Comparison of ENCODE assay signal across 26 mouse cellular contexts in genomic region chr12:73366581-73366980, GRCm38 (mm10).
DNase-seq lines count a peak whose midpoint lies in the region; ATAC-seq and TF ChIP-seq lines count a peak whose summit lies in the region.
"Had no signal": no experiment of that assay in that cellular context is flagged by ENCODE, and none has a peak within 500 bp of the region (broad histone marks: within the 10 kb centered on the region; RNA-seq: fewer than 3 reads in every experiment).

No protein-coding gene starts in this region.

- no peak overlapping the region for H3K27ac ChIP-seq in heart, embryonic 10.5 days
- no peak overlapping the region for H3K27ac ChIP-seq in heart, embryonic 11.5 days (ENCODE audit: low read depth, low read length)
- 0 out of 2 replicates have a peak overlapping the region, but pooled peaks have one; percentile 78 for H3K27ac ChIP-seq in embryonic facial prominence, embryonic 13.5 days
- peak overlapping the region; percentile 58; the same call in 1 of the 2 replicates for H3K27ac ChIP-seq in embryonic fibroblast, embryonic 13.5 days (ENCODE audit: insufficient read depth, low read length)
- peak overlapping the region; percentile 89 for H3K27ac ChIP-seq in limb, embryonic 12.5 days
- H3K27ac ChIP-seq: forebrain, embryonic 12.5 days; heart, embryonic 15.5 days; intestine, embryonic 15.5 days had no signal

- peak; percentile 5 for DNase-seq in heart, embryonic 10.5 days (ENCODE audit: low spot score)
- DNase-seq in cerebellum, adult 11 months: no peak
- DNase-seq in lung, postnatal 14 days: no peak
- DNase-seq: adrenal gland, adult 2 months; adrenal gland, postnatal 25 days; cerebellum, adult 18-20 months; cerebellum, adult 9-10 months; cerebellum, postnatal 14 days; gastrocnemius, adult 2 months; gastrocnemius, postnatal 14 days; heart, adult 18-20 months; heart, postnatal 10 days; heart, postnatal 36 days had no signal

- no peaks in the 10 kb centered on the region for H3K27me3 ChIP-seq in heart, embryonic 10.5 days (ENCODE audit: insufficient read depth, poor library complexity, severe bottlenecking)
- H3K27me3 ChIP-seq in heart, embryonic 11.5 days (ENCODE audit: control insufficient read depth, insufficient read depth, low read length): no peaks in the 10 kb centered on the region
- peaks cover 7% of the 10 kb centered on the region for H3K27me3 ChIP-seq in embryonic facial prominence, embryonic 13.5 days
- peaks cover 18% of the 10 kb centered on the region for H3K27me3 ChIP-seq in limb, embryonic 12.5 days
- H3K27me3 ChIP-seq: embryonic facial prominence, embryonic 12.5 days; forebrain, embryonic 12.5 days; heart, embryonic 12.5 days; heart, embryonic 15.5 days; hindbrain, embryonic 13.5 days; intestine, embryonic 15.5 days had no signal

- TF ChIP-seq CTCF in embryonic fibroblast, embryonic 13.5 days (IDR thresholded peaks at IDR 0.05; ENCODE audit: borderline replicate concordance, insufficient read depth, low read length): no peak

- no peak overlapping the region for H3K9ac ChIP-seq in heart, embryonic 11.5 days (ENCODE audit: low read depth, low read length)
- H3K9ac ChIP-seq in embryonic facial prominence, embryonic 13.5 days: no peak overlapping the region
- H3K9ac ChIP-seq in limb, embryonic 12.5 days (replicated peaks): no peak overlapping the region
- H3K9ac ChIP-seq: embryonic facial prominence, embryonic 12.5 days; forebrain, embryonic 12.5 days; heart, embryonic 12.5 days; heart, embryonic 15.5 days; hindbrain, embryonic 13.5 days; intestine, embryonic 15.5 days had no signal

- H3K36me3 ChIP-seq in heart, embryonic 10.5 days: no peaks in the 10 kb centered on the region
- H3K36me3 ChIP-seq in heart, embryonic 11.5 days (ENCODE audit: control insufficient read depth, insufficient read depth, low read length): no peaks in the 10 kb centered on the region
- H3K36me3 ChIP-seq in embryonic facial prominence, embryonic 13.5 days: no peaks in the 10 kb centered on the region
- H3K36me3 ChIP-seq in limb, embryonic 12.5 days: no peaks in the 10 kb centered on the region
- H3K36me3 ChIP-seq: embryonic facial prominence, embryonic 12.5 days; forebrain, embryonic 12.5 days; heart, embryonic 12.5 days; heart, embryonic 15.5 days; hindbrain, embryonic 10.5 days; intestine, embryonic 15.5 days had no signal

- 83% methylated on average over 7 of the region's 7 CpGs for WGBS in heart, embryonic 10.5 days
- 87% methylated on average over 7 of the region's 7 CpGs for WGBS in heart, embryonic 11.5 days (ENCODE audit: insufficient replicate concordance)
- 83% methylated on average over 7 of the region's 7 CpGs for WGBS in embryonic facial prominence, embryonic 13.5 days
- WGBS in limb, embryonic 12.5 days: 63% methylated on average over 7 of the region's 7 CpGs

- H3K4me1 ChIP-seq in heart, embryonic 10.5 days: peaks cover 19% of the 10 kb centered on the region
- H3K4me1 ChIP-seq in heart, embryonic 11.5 days (ENCODE audit: control insufficient read depth, insufficient read depth, low read length): peaks cover 6% of the 10 kb centered on the region; the same call in 1 of the 2 replicates
- peaks cover 29% of the 10 kb centered on the region for H3K4me1 ChIP-seq in embryonic facial prominence, embryonic 13.5 days
- H3K4me1 ChIP-seq in embryonic fibroblast, embryonic 13.5 days (ENCODE audit: control insufficient read depth, insufficient read depth, low read length): peaks cover 26% of the 10 kb centered on the region
- H3K4me1 ChIP-seq in limb, embryonic 12.5 days (replicated peaks): peaks cover 44% of the 10 kb centered on the region
- H3K4me1 ChIP-seq: forebrain, embryonic 12.5 days; intestine, embryonic 15.5 days had no signal

- TF ChIP-seq POLR2A in embryonic fibroblast, embryonic 13.5 days (IDR thresholded peaks at IDR 0.05; ENCODE audit: low read depth, low read length): no peak

- H3K9me3 ChIP-seq in heart, embryonic 10.5 days: no peaks in the 10 kb centered on the region
- H3K9me3 ChIP-seq in heart, embryonic 11.5 days (replicated peaks; ENCODE audit: control insufficient read depth, low read length): no peaks in the 10 kb centered on the region
- no peaks in the 10 kb centered on the region for H3K9me3 ChIP-seq in embryonic facial prominence, embryonic 13.5 days
- H3K9me3 ChIP-seq in limb, embryonic 12.5 days: no peaks in the 10 kb centered on the region; the same call in 1 of the 2 replicates
- H3K9me3 ChIP-seq: embryonic facial prominence, embryonic 12.5 days; forebrain, embryonic 12.5 days; heart, embryonic 12.5 days; heart, embryonic 15.5 days; hindbrain, embryonic 10.5 days; hindbrain, embryonic 13.5 days; intestine, embryonic 15.5 days had no signal

- no peak overlapping the region for H3K4me3 ChIP-seq in heart, embryonic 10.5 days
- H3K4me3 ChIP-seq in heart, embryonic 11.5 days (ENCODE audit: low read depth, low read length): no peak overlapping the region
- no peak overlapping the region for H3K4me3 ChIP-seq in embryonic facial prominence, embryonic 13.5 days
- no peak overlapping the region for H3K4me3 ChIP-seq in embryonic fibroblast, embryonic 13.5 days (ENCODE audit: insufficient read depth, low read length)
- no peak overlapping the region for H3K4me3 ChIP-seq in limb, embryonic 12.5 days (replicated peaks)
- H3K4me3 ChIP-seq: embryonic facial prominence, embryonic 12.5 days; forebrain, embryonic 12.5 days; gastrocnemius, adult 2 months; heart, embryonic 12.5 days; heart, embryonic 15.5 days; hindbrain, embryonic 10.5 days; hindbrain, embryonic 13.5 days; intestine, embryonic 15.5 days had no signal

- ATAC-seq in heart, embryonic 11.5 days (replicated peaks; ENCODE audit: insufficient number of reproducible peaks, low FRiP score, low TSS enrichment): no peak
- no peak for ATAC-seq in embryonic facial prominence, embryonic 13.5 days (ENCODE audit: insufficient number of reproducible peaks, insufficient read depth, low FRiP score, low TSS enrichment, low read depth)
- ATAC-seq in limb, embryonic 12.5 days (ENCODE audit: insufficient number of reproducible peaks, insufficient read depth, low FRiP score, low TSS enrichment, low read depth): no peak
- ATAC-seq in megakaryocyte progenitor cell, adult 5-6 weeks (replicated peaks; ENCODE audit: poor library complexity): no peak
- ATAC-seq: CD4-positive, CD25-positive, alpha-beta regulatory T cell, adult 4 months; intestine, embryonic 15.5 days had no signal

- H3K4me2 ChIP-seq in heart, embryonic 11.5 days: no peak overlapping the region
- no peak overlapping the region for H3K4me2 ChIP-seq in embryonic facial prominence, embryonic 13.5 days
- no peak overlapping the region for H3K4me2 ChIP-seq in limb, embryonic 12.5 days
- H3K4me2 ChIP-seq: heart, embryonic 12.5 days; hindbrain, embryonic 13.5 days; intestine, embryonic 15.5 days had no signal

Comparison
In these comparisons a context has a peak if more than half of its experiments do, and no peak if none do; other contexts are left out.
1. H3K27ac ChIP-seq: peak in embryonic facial prominence, embryonic 13.5 days (single experiment), embryonic fibroblast, embryonic 13.5 days (single experiment) and limb, embryonic 12.5 days (single experiment); none in heart, embryonic 10.5 days (single experiment) and heart, embryonic 11.5 days (single experiment).